Mouse (Mus musculus) MEL (cell line): ENCODE measurements around the gene 4930564D02Rik. TPM values are rescaled to one million over a fixed set of nuclear protein-coding genes. Genes with fewer than 3 reads are reported as not detected.

Experiments
- DNase-seq: peaks from one replicate; pipeline ENCODE4 v3.0.0; 2011; ENCODE audit warnings: low read depth, low spot score
- H3K27ac ChIP-seq: 2 replicates; pipeline ENCODE4 v1.5.1; 2012; ENCODE audit warnings: low read depth, mild to moderate bottlenecking, control low read depth, low read length, moderate library complexity; ENCODE audit not compliant: control insufficient read depth
- H3K27me3 ChIP-seq, 2 experiments: fragments of 150-350 bp in 1 of 2; sonication (generic) in 1 of 2; 2 replicates each; pipeline ENCODE4 v1.6.1; 2012; ENCODE audit warnings: low read length in 2 of 2, mild to moderate bottlenecking in 2 of 2, improper control_type of control experiment in 1 of 2, moderate library complexity in 1 of 2; ENCODE audit not compliant: insufficient read depth in 2 of 2, control insufficient read depth in 1 of 2
- H3K36me3 ChIP-seq, 2 experiments: 2 replicates each; pipeline ENCODE4 v1.6.1; 2012 to 2014; ENCODE audit warnings: low read length in 2 of 2, improper control_type of control experiment in 1 of 2, inconsistent platforms in 1 of 2, mild to moderate bottlenecking in 1 of 2; ENCODE audit not compliant: insufficient read depth in 2 of 2, control insufficient read depth in 1 of 2
- H3K4me1 ChIP-seq, 2 experiments: fragments of 150-350 bp in 1 of 2; sonication (generic) in 1 of 2; 2 replicates each; pipeline ENCODE4 v1.6.1; 2012; ENCODE audit warnings: low read length in 2 of 2, improper control_type of control experiment in 1 of 2, mild to moderate bottlenecking in 1 of 2; ENCODE audit not compliant: insufficient read depth in 2 of 2, control insufficient read depth in 1 of 2
- H3K4me3 ChIP-seq, 2 experiments: fragments of 150-350 bp in 1 of 2; sonication (generic) in 1 of 2; 2 replicates each; pipeline ENCODE4 v1.5.1; 2012; ENCODE audit warnings: low read depth in 2 of 2, low read length in 2 of 2, mild to moderate bottlenecking in 2 of 2, moderate library complexity in 2 of 2, control low read depth in 1 of 2, improper control_type of control experiment in 1 of 2; ENCODE audit not compliant: control insufficient read depth in 1 of 2, insufficient read depth in 1 of 2
- H3K79me2 ChIP-seq: 2 replicates; pipeline ENCODE4 v1.6.1; 2012; ENCODE audit warnings: mild to moderate bottlenecking, low read length, moderate library complexity; ENCODE audit not compliant: control insufficient read depth, poor library complexity, insufficient read depth
- H3K9ac ChIP-seq: 2 replicates; pipeline ENCODE4 v1.6.1; 2012; ENCODE audit warnings: low read depth, mild to moderate bottlenecking, control low read depth, low read length, moderate library complexity; ENCODE audit not compliant: control insufficient read depth, poor library complexity, severe bottlenecking
- H3K9me3 ChIP-seq: fragments of 150-350 bp; sonication (generic); replicated peaks from 2 replicates; pipeline ENCODE4 v1.6.1; 2012; ENCODE audit warnings: mild to moderate bottlenecking, low read length, improper control_type of control experiment, moderate library complexity; ENCODE audit not compliant: insufficient read depth
- CTCF ChIP-seq, 3 experiments: IDR thresholded peaks in 2 of 3; conservative IDR thresholded peaks in 1 of 3; 2 replicates each; pipeline ENCODE4 v1.5.1; 2011 to 2012; ENCODE audit warnings: low read length in 3 of 3, low read depth in 2 of 3, mild to moderate bottlenecking in 2 of 3, improper control_type of control experiment in 1 of 3, inconsistent platforms in 1 of 3, mixed read lengths in 1 of 3, moderate library complexity in 1 of 3; ENCODE audit not compliant: control insufficient read depth in 1 of 3, insufficient read depth in 1 of 3, poor library complexity in 1 of 3, severe bottlenecking in 1 of 3
- E2F4 ChIP-seq: IDR thresholded peaks from 2 replicates; pipeline ENCODE4 v1.6.1; 2011; ENCODE audit warnings: low read depth, low read length, improper control_type of control experiment, borderline replicate concordance
- ETS1 ChIP-seq: IDR thresholded peaks from 2 replicates; pipeline ENCODE4 v1.6.1; 2012; ENCODE audit warnings: low read depth, mild to moderate bottlenecking, inconsistent platforms, low read length, improper control_type of control experiment, moderate library complexity
- JUND ChIP-seq: IDR thresholded peaks from 2 replicates; pipeline ENCODE4 v1.6.1; 2011; ENCODE audit warnings: low read depth, mild to moderate bottlenecking, improper control_type of control experiment, low read length
- KAT2A ChIP-seq: conservative IDR thresholded peaks from 2 replicates; pipeline ENCODE4 v1.6.1; 2012; ENCODE audit warnings: low read depth, low read length, improper control_type of control experiment, inconsistent platforms
- MAFK ChIP-seq: IDR thresholded peaks from 2 replicates; pipeline ENCODE4 v1.6.1; 2011; ENCODE audit warnings: low read depth, mild to moderate bottlenecking, low read length, improper control_type of control experiment, borderline replicate concordance
- MAX ChIP-seq: IDR thresholded peaks from 2 replicates; pipeline ENCODE4 v1.6.1; 2011; ENCODE audit warnings: low read length, improper control_type of control experiment
- NELFE ChIP-seq: IDR thresholded peaks from 2 replicates; pipeline ENCODE4 v1.6.1; 2011; ENCODE audit warnings: low read depth, low read length, improper control_type of control experiment
- POLR2A ChIP-seq, 2 experiments: IDR thresholded peaks; 2 replicates each; pipeline ENCODE4 v1.6.1; 2011 to 2012; ENCODE audit warnings: low read length in 2 of 2, mild to moderate bottlenecking in 2 of 2, control low read depth in 1 of 2, improper control_type of control experiment in 1 of 2, low read depth in 1 of 2, moderate library complexity in 1 of 2; ENCODE audit not compliant: control insufficient read depth in 1 of 2, insufficient read depth in 1 of 2, poor library complexity in 1 of 2
- POLR2AphosphoS5 ChIP-seq: IDR thresholded peaks from 2 replicates; pipeline ENCODE4 v1.6.1; 2012; ENCODE audit warnings: low read depth, borderline replicate concordance, mild to moderate bottlenecking, inconsistent platforms, low read length, moderate library complexity, mixed read lengths
- RAD21 ChIP-seq: IDR thresholded peaks from 2 replicates; pipeline ENCODE4 v1.6.1; 2011; ENCODE audit warnings: mild to moderate bottlenecking, low read depth, low read length, improper control_type of control experiment
- TAL1 ChIP-seq: IDR thresholded peaks from 2 replicates; pipeline ENCODE4 v1.6.1; 2012; ENCODE audit warnings: mild to moderate bottlenecking, inconsistent platforms, low read length, moderate library complexity, mixed read lengths
- TBP ChIP-seq: IDR thresholded peaks from 2 replicates; pipeline ENCODE4 v1.8.0; 2011; ENCODE audit warnings: low read depth, low read length, improper control_type of control experiment
- TCF12 ChIP-seq: IDR thresholded peaks from 2 replicates; pipeline ENCODE4 v1.6.1; 2014; ENCODE audit warnings: low read depth, mild to moderate bottlenecking, inconsistent platforms, low read length, improper control_type of control experiment, moderate library complexity
- USF1 ChIP-seq: IDR thresholded peaks from 2 replicates; pipeline ENCODE4 v1.6.1; 2014; ENCODE audit warnings: low read depth, mild to moderate bottlenecking, inconsistent platforms, low read length, improper control_type of control experiment, moderate library complexity
- USF2 ChIP-seq, 2 experiments: IDR thresholded peaks; 2 replicates each; pipeline ENCODE4 v1.6.1; 2011 to 2012; ENCODE audit warnings: improper control_type of control experiment in 2 of 2, low read length in 2 of 2, borderline replicate concordance in 1 of 2, inconsistent platforms in 1 of 2, low read depth in 1 of 2, mild to moderate bottlenecking in 1 of 2; ENCODE audit not compliant: insufficient read depth in 1 of 2
- polyA plus RNA-seq, 2 experiments: library from polyadenylated mRNA; stranded (reverse) in 1 of 2; unstranded in 1 of 2; fragments of >175 nt in 1 of 2; fragments of >200 nt in 1 of 2; gene quantifications; 2 replicates each; pipeline versions ENCODE4 v1.2.1 to v1.2.4; 2012; ENCODE audit warnings: low replicate concordance in 2 of 2, low read depth in 1 of 2; ENCODE audit not compliant: insufficient read length in 2 of 2, insufficient read depth in 1 of 2, missing spikeins in 1 of 2
- total RNA-seq: library from RNA; depleted of rRNA; stranded (reverse); fragments of 300-350 nt; gene quantifications from 2 replicates; pipeline ENCODE4 v1.2.3, GENCODE M21; 2012

The 4930564D02Rik gene
- total and polyA plus RNA-seq, 3 experiments, result not detected

DNA sequence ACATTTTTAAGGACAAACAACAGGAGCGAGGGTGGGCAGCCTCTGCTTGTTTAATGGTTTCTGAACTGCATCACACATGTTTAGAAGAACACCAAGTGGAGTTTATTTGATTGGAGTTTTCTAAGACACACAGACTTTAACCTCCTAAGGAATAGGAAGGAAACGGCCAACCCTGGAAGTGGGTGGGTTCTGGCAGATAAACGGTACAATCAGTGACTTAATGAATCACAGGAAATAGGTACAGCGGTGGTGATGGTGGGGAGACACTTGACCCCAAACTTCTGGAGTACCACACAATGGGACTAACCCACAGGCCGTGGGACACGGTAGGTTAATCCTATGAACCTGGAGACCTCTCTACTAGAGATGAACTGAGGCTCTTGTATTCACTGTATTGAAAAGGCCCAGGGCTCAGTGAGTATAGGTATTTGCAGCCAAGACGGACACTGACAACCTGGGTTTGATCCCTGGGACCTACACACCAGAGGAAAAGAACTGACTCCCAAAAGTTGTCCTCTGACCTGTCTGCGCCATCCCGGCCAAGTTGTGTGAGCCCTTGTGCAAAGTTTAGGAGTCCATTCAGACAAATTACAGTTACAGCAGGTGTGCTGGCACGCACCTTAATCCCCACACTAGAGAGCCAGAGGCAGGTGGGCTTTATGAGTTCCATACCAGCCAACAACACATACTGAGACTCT is 48.4 kb upstream of the 4930564D02Rik start:
- Histone ChIP-seq H3K27me3 (peaks cover 0 to 9% of the 10 kb centered on the region in 2 experiments; a peak in 3 of 4 replicates), H3K4me1 (no peaks in the 10 kb centered on the region), H3K9ac (no peak overlapping the region), H3K79me2 (no peaks in the 10 kb centered on the region), H3K27ac (no peak overlapping the region), H3K36me3 (no peaks in the 10 kb centered on the region), H3K9me3 (no peaks in the 10 kb centered on the region), H3K4me3 (no peak overlapping the region)
- DNase-seq, result no peak
- TF ChIP-seq USF1 (no peak), CTCF (IDR thresholded peaks at IDR 0.05 in 2 of 3, conservative IDR thresholded peaks at IDR 0.05 in 1 of 3; ENCODE audit: control insufficient read depth in 1 of 3, insufficient read depth in 1 of 3, low read depth in 2 of 3, low read length in 3 of 3, poor library complexity in 1 of 3, severe bottlenecking in 1 of 3) (no peak), ETS1 (no peak), POLR2AphosphoS5 (no peak), POLR2A (IDR thresholded peaks at IDR 0.05; ENCODE audit: control insufficient read depth in 1 of 2, insufficient read depth in 1 of 2, low read depth in 1 of 2, low read length in 2 of 2, poor library complexity in 1 of 2) (no peak)

DNA sequence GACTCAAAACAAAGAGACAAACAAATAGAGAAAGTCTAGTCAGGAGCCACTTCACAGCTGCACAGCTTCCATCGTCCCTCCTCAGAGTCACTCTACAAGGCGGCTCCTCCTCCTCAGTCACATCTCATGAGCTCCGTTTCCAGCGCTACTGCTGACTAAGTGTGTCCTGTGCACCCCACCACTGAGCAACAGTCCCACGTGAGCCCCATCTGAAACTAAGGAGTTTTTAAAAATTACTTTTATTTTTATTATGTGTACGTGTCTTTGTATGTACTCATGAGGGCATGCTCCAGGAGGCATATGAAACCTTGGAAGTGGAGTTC is 47.9 kb upstream of the 4930564D02Rik start:
- TF ChIP-seq KAT2A (no peak), USF2 (IDR thresholded peaks at IDR 0.05; ENCODE audit: borderline replicate concordance in 1 of 2, insufficient read depth in 1 of 2, low read depth in 1 of 2, low read length in 2 of 2) (no peak), RAD21 (no peak), NELFE (no peak), TCF12 (no peak), CTCF (IDR thresholded peaks at IDR 0.05 in 2 of 3, conservative IDR thresholded peaks at IDR 0.05 in 1 of 3; ENCODE audit: control insufficient read depth in 1 of 3, insufficient read depth in 1 of 3, low read depth in 2 of 3, low read length in 3 of 3, poor library complexity in 1 of 3, severe bottlenecking in 1 of 3) (no peak), E2F4 (no peak), POLR2A (IDR thresholded peaks at IDR 0.05; ENCODE audit: control insufficient read depth in 1 of 2, insufficient read depth in 1 of 2, low read depth in 1 of 2, low read length in 2 of 2, poor library complexity in 1 of 2) (no peak), TBP (no peak), MAFK (no peak), JUND (no peak), TAL1 (no peak), MAX (no peak)
- no peak overlapping the region for H3K9ac ChIP-seq
- no peak for DNase-seq
- no peaks in the 10 kb centered on the region for H3K9me3 ChIP-seq
- H3K4me3 ChIP-seq, result no peak overlapping the region
- no peaks in the 10 kb centered on the region for H3K4me1 ChIP-seq
- no peaks in the 10 kb centered on the region for H3K36me3 ChIP-seq
- H3K27ac ChIP-seq, result no peak overlapping the region
- peaks cover 0 to 6% of the 10 kb centered on the region in 2 experiments; a peak in 3 of 4 replicates for H3K27me3 ChIP-seq
- no peaks in the 10 kb centered on the region for H3K79me2 ChIP-seq
